Mouse (Mus musculus) stomach, embryonic 16.5 days (tissue): ENCODE measurements around the gene Serpinb1c. TPM values are rescaled to one million over a fixed set of nuclear protein-coding genes. Genes with fewer than 3 reads are reported as not detected.
A peak's percentile ranks its signal among the peaks of the same experiment; 100 is the strongest.
"Not testable (repeated sequence)": the region's sequence is repeated elsewhere in the genome, so short reads cannot be mapped to it uniquely, and the experiment has no call there.

Experiments
- ATAC-seq: fragments of 200-750 bp; cut with Nextera tagmentation; 2 replicates; pipeline ENCODE4 v1.8.0; 2017; ENCODE audit warnings: moderate number of reproducible peaks, moderate TSS enrichment; ENCODE audit not compliant: insufficient read depth, low FRiP score
- H3K27ac ChIP-seq: fragments of 300-500 bp; sonication (generic); 2 replicates; pipeline ENCODE4 v1.5.1; 2014; ENCODE audit warnings: low read length
- H3K27me3 ChIP-seq: fragments of 300-500 bp; sonication (generic); 2 replicates; pipeline ENCODE4 v1.6.1; 2014; ENCODE audit warnings: low read length, control low read depth, mixed read lengths; ENCODE audit not compliant: control insufficient read depth, insufficient read depth
- H3K36me3 ChIP-seq: fragments of 300-500 bp; sonication (generic); 2 replicates; pipeline ENCODE4 v1.6.1; 2014; ENCODE audit warnings: low read length; ENCODE audit not compliant: control insufficient read depth, insufficient read depth
- H3K4me1 ChIP-seq: fragments of 300-500 bp; sonication (generic); 2 replicates; pipeline ENCODE4 v1.6.1; 2014; ENCODE audit warnings: low read length, control low read depth, mixed read lengths; ENCODE audit not compliant: control insufficient read depth, insufficient read depth
- H3K4me2 ChIP-seq: fragments of 300-500 bp; sonication (generic); 2 replicates; pipeline ENCODE4 v1.6.1; 2014; ENCODE audit warnings: low read depth, low read length, mixed read lengths
- H3K4me3 ChIP-seq: fragments of 300-500 bp; sonication (generic); replicated peaks from 2 replicates; pipeline ENCODE4 v1.5.1; 2014; ENCODE audit warnings: mild to moderate bottlenecking, low read length
- H3K9ac ChIP-seq: fragments of 300-500 bp; sonication (generic); 2 replicates; pipeline ENCODE4 v1.6.1; 2014; ENCODE audit warnings: low read length
- H3K9me3 ChIP-seq: fragments of 300-500 bp; sonication (generic); replicated peaks from 2 replicates; pipeline ENCODE4 v1.6.1; 2016; ENCODE audit warnings: low read length, control low read depth; ENCODE audit not compliant: control insufficient read depth
- WGBS: fragments of 180-500 bp; shearing (Covaris S2); extraction: QIAGEN DNeasy Blood & Tissue Kit; methylation state at CpG from one replicate; pipeline ENCODE4 v1.1.7; 2014; 5-methylcytosine and 5-hydroxymethylcytosine counted together
- polyA plus RNA-seq: library from polyadenylated mRNA; unstranded; fragments of >200 nt; fragmentation: Nextera tagmentation; extraction: Ambion mirVana; gene quantifications from 2 replicates; pipeline ENCODE4 v1.2.1, GENCODE M21; 2015

Gene Serpinb1c
- polyA plus RNA-seq, 1 experiment from 2014 or later, result not detected

DNA sequence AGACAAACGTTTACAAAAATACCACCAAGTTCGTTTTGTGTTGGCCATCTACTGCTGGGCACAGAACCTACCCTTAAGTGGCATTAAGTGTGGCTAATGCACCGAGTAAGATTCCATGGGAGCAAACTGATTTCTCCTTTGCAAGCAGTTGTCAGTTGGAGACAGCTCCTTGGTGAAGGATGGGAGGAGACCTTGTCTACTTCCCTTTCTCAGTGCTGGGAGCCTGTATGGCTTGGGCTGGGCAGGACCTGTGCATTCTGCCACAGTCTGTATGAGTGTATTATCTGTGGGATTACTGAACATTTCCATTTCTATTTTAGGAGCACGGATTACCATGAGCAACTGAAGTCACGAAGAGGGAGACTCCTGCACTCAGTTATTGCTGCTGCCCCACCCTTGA lies 29.2 kb downstream of the Serpinb1c start:
- no peak for ATAC-seq
- Histone ChIP-seq H3K27ac (no peak overlapping the region), H3K9ac (no peak overlapping the region), H3K27me3 (no peaks in the 10 kb centered on the region), H3K36me3 (no peaks in the 10 kb centered on the region), H3K4me1 (no peaks in the 10 kb centered on the region), H3K4me3 (no peak overlapping the region), H3K9me3 (no peaks in the 10 kb centered on the region), H3K4me2 (no peak overlapping the region)
- 65% methylated on average over 5 of the region's 5 CpGs for WGBS

DNA sequence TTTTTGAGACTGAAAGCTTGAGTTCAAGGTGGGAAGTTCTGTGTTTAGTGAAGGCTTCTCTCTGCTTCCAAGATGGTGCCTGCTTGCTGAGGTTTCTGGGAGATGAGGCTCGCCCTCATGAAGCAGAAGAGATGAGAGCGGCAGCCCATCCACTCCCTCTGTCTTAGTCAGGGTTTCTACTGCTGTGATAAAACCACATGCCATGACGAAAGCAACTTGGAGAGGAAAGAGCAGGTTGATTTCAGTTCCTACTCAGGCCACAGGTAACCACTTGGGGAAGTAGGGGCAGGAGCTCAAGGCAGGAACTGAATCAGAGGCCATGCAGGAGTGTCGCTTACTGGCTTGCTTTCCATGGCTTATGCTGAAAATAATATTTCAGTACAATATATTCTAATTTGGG lies 29.8 kb downstream of the Serpinb1c start:
- H3K4me1 ChIP-seq, ATAC-seq: not testable (repeated sequence)
- WGBS, result 76% methylated on average over 4 of the region's 4 CpGs

GRCm38 (mm10) chr13:32867030-32867429 lies 31.0 kb downstream of the Serpinb1c start:
- Histone ChIP-seq H3K9ac (no peak overlapping the region), H3K4me1 (peaks cover 3% of the 10 kb centered on the region; the same call in 1 of the 2 replicates), H3K36me3 (no peaks in the 10 kb centered on the region), H3K9me3 (no peaks in the 10 kb centered on the region), H3K4me3 (no peak overlapping the region), H3K4me2 (no peak overlapping the region), H3K27me3 (no peaks in the 10 kb centered on the region), H3K27ac (no peak overlapping the region)
- no peak for ATAC-seq
- 54% methylated on average over 2 of the region's 2 CpGs for WGBS

More for the DNA sequence above, 29.8 kb downstream of the Serpinb1c start:
- H3K27me3 ChIP-seq, H3K9ac ChIP-seq, H3K36me3 ChIP-seq, H3K27ac ChIP-seq, H3K4me3 ChIP-seq, H3K9me3 ChIP-seq, H3K4me2 ChIP-seq: not testable (repeated sequence)

DNA sequence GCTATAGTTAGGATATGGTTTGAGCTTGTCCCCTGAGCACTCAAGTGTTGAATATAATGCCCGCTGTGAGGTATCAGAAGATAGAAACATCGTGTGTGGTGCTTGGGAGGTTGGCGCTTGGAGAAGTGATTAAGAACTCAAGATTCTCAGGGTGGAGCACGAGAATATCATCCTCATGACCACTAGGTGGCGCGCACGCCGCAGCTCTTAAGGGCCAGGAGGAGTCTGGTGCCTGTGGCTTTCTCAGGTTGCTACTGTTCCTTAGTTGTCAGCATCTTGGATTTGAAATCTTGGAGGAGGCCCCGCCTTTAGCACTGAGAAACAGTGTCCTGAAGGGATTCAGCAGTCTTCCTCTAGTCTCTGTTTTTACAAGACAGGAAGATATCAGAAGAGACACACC lies 31.5 kb downstream of the Serpinb1c start:
- no peaks in the 10 kb centered on the region for H3K27me3 ChIP-seq
- WGBS, result 4% methylated on average over 9 of the region's 9 CpGs
- H3K4me3 ChIP-seq, result no peak overlapping the region
- H3K9me3 ChIP-seq, result no peaks in the 10 kb centered on the region
- no peaks in the 10 kb centered on the region for H3K36me3 ChIP-seq
- ATAC-seq, result 0 out of 2 replicates have a peak, but pooled peaks have one; percentile 40
- H3K4me2 ChIP-seq, result no peak overlapping the region
- H3K9ac ChIP-seq, result no peak overlapping the region
- H3K4me1 ChIP-seq, result peaks cover 3% of the 10 kb centered on the region; the same call in 1 of the 2 replicates
- H3K27ac ChIP-seq, result no peak overlapping the region

DNA sequence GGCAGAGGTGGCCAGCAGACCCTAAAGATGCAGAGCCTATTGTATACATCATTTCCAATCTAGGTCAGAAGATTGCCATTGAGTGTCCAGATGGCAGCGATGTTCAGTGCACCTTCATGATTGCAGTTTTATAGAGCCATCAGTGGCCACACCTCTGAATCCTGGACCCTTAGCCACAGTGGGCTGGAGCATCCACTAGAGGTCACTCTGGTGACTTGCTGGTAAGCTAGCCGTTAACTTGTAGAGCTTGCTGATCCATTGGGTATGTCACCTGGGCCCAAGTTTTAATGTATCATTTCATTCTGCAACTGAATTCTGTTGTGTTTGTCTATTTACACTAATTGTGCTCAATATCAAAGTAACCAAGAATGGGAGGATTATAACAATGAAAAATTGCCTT lies 32.4 kb downstream of the Serpinb1c start:
- Histone ChIP-seq H3K27me3 (no peaks in the 10 kb centered on the region), H3K4me1 (peaks cover 3% of the 10 kb centered on the region; the same call in 1 of the 2 replicates), H3K4me3 (no peak overlapping the region), H3K27ac (no peak overlapping the region), H3K4me2 (no peak overlapping the region), H3K36me3 (no peaks in the 10 kb centered on the region), H3K9me3 (no peaks in the 10 kb centered on the region), H3K9ac (no peak overlapping the region)
- WGBS, result 57% methylated on average over 2 of the region's 2 CpGs
- ATAC-seq, result no peak

- not testable (repeated sequence) for H3K9me3 ChIP-seq, H3K36me3 ChIP-seq, H3K4me1 ChIP-seq, ATAC-seq, H3K27me3 ChIP-seq, H3K9ac ChIP-seq, H3K4me2 ChIP-seq, H3K27ac ChIP-seq, H3K4me3 ChIP-seq
- 86% methylated on average over 2 of the region's 3 CpGs for WGBS
Measured at GRCm38 (mm10) chr13:32864529-32864928, 33.5 kb downstream of the Serpinb1c start.

- no peaks in the 10 kb centered on the region for H3K36me3 ChIP-seq
- no peak overlapping the region for H3K4me2 ChIP-seq
- H3K9me3 ChIP-seq, result no peaks in the 10 kb centered on the region
- no peak overlapping the region for H3K9ac ChIP-seq
- H3K27me3 ChIP-seq, result no peaks in the 10 kb centered on the region
- H3K27ac ChIP-seq, result no peak overlapping the region
- H3K4me3 ChIP-seq, result no peak overlapping the region
- ATAC-seq, result no peak
- H3K4me1 ChIP-seq, result peaks cover 3% of the 10 kb centered on the region; the same call in 1 of the 2 replicates
Measured at GRCm38 (mm10) chr13:32863456-32863855, 34.6 kb downstream of the Serpinb1c start.

GRCm38 (mm10) chr13:32860821-32861220 lies 37.2 kb downstream of the Serpinb1c start:
- no peak overlapping the region for H3K27ac ChIP-seq
- no peak for ATAC-seq

GRCm38 (mm10) chr13:32853073-32853472 lies 44.9 kb downstream of the Serpinb1c start:
- no peak overlapping the region for H3K4me3 ChIP-seq
- no peak overlapping the region for H3K4me2 ChIP-seq
- 80% methylated on average over 2 of the region's 2 CpGs for WGBS
- H3K9me3 ChIP-seq, result no peaks in the 10 kb centered on the region
- H3K27me3 ChIP-seq, result no peaks in the 10 kb centered on the region
- ATAC-seq, result no peak
- H3K36me3 ChIP-seq, result no peaks in the 10 kb centered on the region
- H3K27ac ChIP-seq, result no peak overlapping the region
- H3K4me1 ChIP-seq, result peaks cover 26% of the 10 kb centered on the region
- H3K9ac ChIP-seq, result no peak overlapping the region

More at GRCm38 (mm10) chr13:32860821-32861220, 37.2 kb downstream of the Serpinb1c start:
- 70% methylated on average over 3 of the region's 3 CpGs for WGBS
- Histone ChIP-seq H3K9me3 (no peaks in the 10 kb centered on the region), H3K4me2 (no peak overlapping the region), H3K9ac (no peak overlapping the region), H3K4me1 (peaks cover 3% of the 10 kb centered on the region; the same call in 1 of the 2 replicates), H3K27me3 (no peaks in the 10 kb centered on the region), H3K4me3 (no peak overlapping the region), H3K36me3 (no peaks in the 10 kb centered on the region)

- ATAC-seq, result no peak
- H3K27ac ChIP-seq, result no peak overlapping the region
- H3K9ac ChIP-seq, result no peak overlapping the region
- H3K4me3 ChIP-seq, result no peak overlapping the region
- WGBS, result 92% methylated on average over 4 of the region's 4 CpGs
- no peaks in the 10 kb centered on the region for H3K9me3 ChIP-seq
- H3K4me1 ChIP-seq, result peaks cover 26% of the 10 kb centered on the region
- no peaks in the 10 kb centered on the region for H3K27me3 ChIP-seq
- H3K36me3 ChIP-seq, result no peaks in the 10 kb centered on the region
- no peak overlapping the region for H3K4me2 ChIP-seq
Measured at GRCm38 (mm10) chr13:32852539-32852938, 45.5 kb downstream of the Serpinb1c start.
